Mouse (Mus musculus) G1E (cell line): ENCODE data around the gene Obsl1.

Experiments used
- CTCF ChIP-seq: IDR thresholded peaks from 2 replicates; pipeline ENCODE4 v1.5.1; 2012; ENCODE audit warnings: low read depth, low read length, inconsistent platforms, mixed read lengths
- GATA1 ChIP-seq: IDR thresholded peaks from 2 replicates; pipeline ENCODE4 v1.6.1; 2012; ENCODE audit warnings: borderline replicate concordance, low read length, inconsistent platforms, mixed read lengths
- GATA2 ChIP-seq: IDR thresholded peaks from 2 replicates; pipeline ENCODE4 v1.6.1; 2012; ENCODE audit warnings: low read depth, low read length, inconsistent platforms, borderline replicate concordance
- POLR2AphosphoS5 ChIP-seq: IDR thresholded peaks from 2 replicates; pipeline ENCODE4 v1.6.1; 2012; ENCODE audit warnings: low read depth, low read length, inconsistent platforms; ENCODE audit not compliant: insufficient replicate concordance
- TAL1 ChIP-seq: conservative IDR thresholded peaks from 2 replicates; pipeline ENCODE4 v1.6.1; 2012; ENCODE audit warnings: low read depth, low read length, inconsistent platforms, mixed read lengths

DNA sequence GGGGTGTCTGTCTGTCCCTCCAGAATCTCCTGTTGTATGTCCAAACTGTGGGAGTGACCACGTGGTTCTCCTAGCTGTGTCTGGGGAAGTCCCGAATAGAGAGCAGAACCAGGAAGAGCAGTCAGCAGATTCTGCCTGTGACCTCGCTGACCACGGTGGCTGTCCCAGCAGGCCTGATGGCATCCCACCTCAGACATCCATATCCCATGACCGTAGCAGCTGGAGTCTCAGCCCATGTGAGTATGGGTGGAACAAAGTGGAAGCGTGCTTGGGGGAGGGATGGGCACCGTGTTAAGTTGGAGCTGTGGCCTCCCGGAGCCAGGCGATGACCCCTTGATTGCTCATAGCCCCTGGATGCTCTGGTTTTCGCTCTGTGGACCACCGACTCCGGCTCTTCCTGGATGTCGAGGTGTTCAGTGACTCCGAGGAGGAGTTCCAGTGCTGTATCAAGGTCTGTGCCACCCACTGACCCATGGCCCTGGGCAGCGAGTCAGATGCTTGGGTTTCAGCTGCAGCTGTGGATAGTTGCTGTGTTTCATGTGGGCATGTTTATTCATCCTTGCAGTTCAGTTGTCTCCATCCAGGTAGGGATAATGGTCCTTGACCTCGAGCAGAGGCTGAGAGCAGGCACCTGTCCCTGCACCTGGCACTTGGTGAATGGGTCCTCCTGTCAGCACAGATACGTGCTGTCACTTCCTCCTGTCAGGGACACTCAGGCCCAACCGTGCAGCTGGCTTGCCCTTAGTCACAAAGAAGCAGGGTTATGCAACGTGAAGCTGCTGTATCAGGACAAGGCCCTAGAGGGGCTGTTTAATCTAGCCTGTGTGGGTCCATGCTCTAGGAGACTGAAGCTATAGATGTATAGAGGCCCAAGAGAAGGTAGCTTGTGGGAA, 26.3 kb upstream of the Obsl1 start:
- TF ChIP-seq CTCF (no peak), POLR2AphosphoS5 (0 out of 2 replicates have a peak, but pooled peaks have one; percentile 12), TAL1 (no peak), GATA1 (no peak), GATA2 (no peak)
